Mouse (Mus musculus): ENCODE measurements at regions not wholly inside any gene's neighbourhood (a gene's known extent, or its start where the extent isn't known, plus 50 kb on each side); places are given as distances from the start of the nearest gene placed in this dataset.

- ATAC-seq (ENCODE audit: low TSS enrichment), result no peak
Measured at GRCm38 (mm10) chr17:45797121-45797520, 63.5 kb upstream of the 1600014C23Rik start.

GRCm38 (mm10) chr17:45794926-45795325, 61.3 kb upstream of the 1600014C23Rik start:
- no peak for ATAC-seq (ENCODE audit: low TSS enrichment)

GRCm38 (mm10) chr17:45790959-45791520, 57.4 kb upstream of the 1600014C23Rik start:
- ATAC-seq (ENCODE audit: low TSS enrichment), result no peak

- ATAC-seq (ENCODE audit: low TSS enrichment), result no peak
Measured at GRCm38 (mm10) chr17:45789777-45790176, 56.1 kb upstream of the 1600014C23Rik start.

GRCm38 (mm10) chr17:45784905-45785304, 51.3 kb upstream of the 1600014C23Rik start:
- no peak for ATAC-seq (ENCODE audit: low TSS enrichment)

- no peak for ATAC-seq (ENCODE audit: low TSS enrichment)
Measured at GRCm38 (mm10) chr17:45784496-45784895, 50.9 kb upstream of the 1600014C23Rik start.
